Mouse (Mus musculus) liver, embryonic 11.5 days (tissue): ENCODE measurements at regions not wholly inside any gene's neighbourhood (a gene's known extent, or its start where the extent isn't known, plus 50 kb on each side); places are given as distances from the start of the nearest gene placed in this dataset.

ENCODE experiments used
- ATAC-seq: fragments of 200-750 bp; cut with Nextera tagmentation; replicated peaks from 2 replicates; pipeline ENCODE4 v1.8.0; 2017; ENCODE audit warnings: moderate number of reproducible peaks, mild to moderate bottlenecking, moderate TSS enrichment, moderate library complexity; ENCODE audit not compliant: low FRiP score
- DNase-seq: peaks from one replicate; pipeline ENCODE4 v3.0.0-alpha.2; 2017; ENCODE audit warnings: low spot score
- H3K27ac ChIP-seq: fragments of 300-500 bp; sonication (generic); 2 replicates; pipeline ENCODE4 v1.5.1; 2014; ENCODE audit warnings: mild to moderate bottlenecking, low read depth, low read length, control low read depth
- H3K27me3 ChIP-seq: fragments of 300-500 bp; sonication (generic); replicated peaks from 2 replicates; pipeline ENCODE4 v1.6.1; 2014; ENCODE audit warnings: low read length, mixed read lengths; ENCODE audit not compliant: control insufficient read depth, insufficient read depth
- H3K36me3 ChIP-seq: fragments of 300-500 bp; sonication (generic); 2 replicates; pipeline ENCODE4 v1.6.1; 2014; ENCODE audit warnings: mild to moderate bottlenecking, low read length, moderate library complexity, mixed read lengths; ENCODE audit not compliant: control insufficient read depth, insufficient read depth
- H3K4me1 ChIP-seq: fragments of 300-500 bp; sonication (generic); replicated peaks from 2 replicates; pipeline ENCODE4 v1.6.1; 2014; ENCODE audit warnings: low read length, mixed read lengths; ENCODE audit not compliant: control insufficient read depth, insufficient read depth
- H3K4me2 ChIP-seq: fragments of 300-500 bp; sonication (generic); 2 replicates; pipeline ENCODE4 v1.6.1; 2014; ENCODE audit warnings: mild to moderate bottlenecking, control low read depth, moderate library complexity
- H3K4me3 ChIP-seq: fragments of 300-500 bp; sonication (generic); 2 replicates; pipeline ENCODE4 v1.5.1; 2014; ENCODE audit warnings: low read depth, low read length, control low read depth
- H3K9ac ChIP-seq: fragments of 300-500 bp; sonication (generic); 2 replicates; pipeline ENCODE4 v1.6.1; 2014; ENCODE audit warnings: low read depth, low read length, control low read depth
- H3K9me3 ChIP-seq: fragments of 300-500 bp; sonication (generic); 2 replicates; pipeline ENCODE4 v1.6.1; 2016; ENCODE audit warnings: low read length, inconsistent platforms, mixed read lengths; ENCODE audit not compliant: control insufficient read depth
- WGBS: fragments of 180-500 bp; shearing (Covaris S2); extraction: QIAGEN DNeasy Blood & Tissue Kit; methylation state at CpG from one replicate; pipeline ENCODE4 v1.1.7; 2014; 5-methylcytosine and 5-hydroxymethylcytosine counted together

DNA sequence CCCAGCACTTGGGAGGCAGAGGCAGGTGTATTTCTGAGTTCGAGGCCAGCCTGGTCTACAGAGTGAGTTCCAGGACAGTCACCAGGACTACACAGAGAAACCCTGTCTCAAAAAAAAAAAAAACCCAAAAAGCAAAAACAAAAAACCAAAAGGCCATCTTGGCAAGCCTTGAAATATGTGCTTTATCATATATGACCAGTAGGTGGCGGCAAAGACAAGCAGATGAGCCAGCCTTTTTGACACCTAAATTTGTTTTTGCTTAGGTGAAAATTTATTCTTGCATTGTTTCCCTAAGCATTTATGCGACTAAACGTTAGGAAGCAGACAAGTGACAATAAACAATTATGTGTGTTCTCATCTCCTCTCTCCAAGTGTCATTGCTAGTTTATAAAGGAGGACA lies 57.9 kb upstream of the Larp1 start:
- H3K36me3 ChIP-seq, result no peaks in the 10 kb centered on the region
- H3K9ac ChIP-seq, result no peak overlapping the region
- H3K4me2 ChIP-seq, result no peak overlapping the region
- DNase-seq, result no peak
- H3K4me1 ChIP-seq, result peaks cover 34% of the 10 kb centered on the region
- ATAC-seq, result no peak
- no peak overlapping the region for H3K4me3 ChIP-seq
- WGBS, result under 1% methylated on average over 4 of the region's 4 CpGs
- no peaks in the 10 kb centered on the region for H3K9me3 ChIP-seq
- H3K27me3 ChIP-seq, result no peaks in the 10 kb centered on the region
- no peak overlapping the region for H3K27ac ChIP-seq

DNA sequence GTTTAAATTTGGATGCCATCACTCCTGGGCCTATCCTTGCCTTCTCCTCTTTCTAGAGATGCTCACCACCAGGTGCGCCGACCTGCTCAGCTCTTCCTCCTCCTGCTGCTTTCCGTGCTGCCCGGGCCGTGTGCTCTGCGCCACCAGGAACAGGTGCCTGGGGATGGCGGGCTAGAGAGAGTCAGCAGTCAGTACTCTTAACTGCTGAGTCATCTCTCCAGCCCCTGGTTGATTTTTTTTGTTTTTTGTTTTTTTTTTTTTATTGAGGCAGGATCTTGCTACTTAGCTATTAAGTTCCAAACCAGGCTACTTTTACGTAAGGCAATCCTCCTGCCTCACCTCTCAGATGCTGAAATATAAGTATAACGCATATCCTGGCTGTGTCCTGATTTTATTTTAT lies 59.8 kb upstream of the Larp1 start:
- Histone ChIP-seq H3K9me3 (no peaks in the 10 kb centered on the region), H3K4me2 (no peak overlapping the region), H3K9ac (no peak overlapping the region), H3K36me3 (no peaks in the 10 kb centered on the region), H3K27me3 (no peaks in the 10 kb centered on the region), H3K27ac (no peak overlapping the region), H3K4me3 (no peak overlapping the region), H3K4me1 (peaks cover 25% of the 10 kb centered on the region)
- 76% methylated on average over 9 of the region's 9 CpGs for WGBS
- ATAC-seq (no peak), DNase-seq (no peak)

DNA sequence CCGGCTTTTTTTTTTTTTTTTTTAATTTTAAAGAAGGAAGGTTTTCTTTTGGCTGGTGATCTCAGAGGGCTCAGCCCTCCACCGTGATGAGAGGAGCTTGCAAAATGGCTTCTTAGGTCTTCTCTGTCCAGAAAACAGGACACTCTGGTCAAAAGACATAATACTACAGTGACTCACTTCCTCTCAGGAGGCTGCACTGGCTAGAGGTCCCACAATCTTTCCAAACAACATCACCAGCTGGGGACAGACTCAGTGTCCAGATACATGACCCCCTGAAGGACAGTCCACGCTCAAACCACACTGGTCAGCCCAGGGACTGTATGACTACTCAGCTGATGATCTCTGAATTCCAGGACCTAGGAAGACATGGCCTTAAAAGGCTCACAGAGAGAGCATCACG lies 61.5 kb upstream of the Larp1 start:
- no peak overlapping the region for H3K4me2 ChIP-seq
- no peak overlapping the region for H3K27ac ChIP-seq
- H3K9ac ChIP-seq, result no peak overlapping the region
- no peaks in the 10 kb centered on the region for H3K36me3 ChIP-seq
- 68% methylated on average over 4 of the region's 4 CpGs for WGBS
- peaks cover 8% of the 10 kb centered on the region for H3K4me1 ChIP-seq
- no peaks in the 10 kb centered on the region for H3K9me3 ChIP-seq
- H3K27me3 ChIP-seq, result no peaks in the 10 kb centered on the region
- ATAC-seq (no peak), DNase-seq (no peak)
- H3K4me3 ChIP-seq, result no peak overlapping the region

DNA sequence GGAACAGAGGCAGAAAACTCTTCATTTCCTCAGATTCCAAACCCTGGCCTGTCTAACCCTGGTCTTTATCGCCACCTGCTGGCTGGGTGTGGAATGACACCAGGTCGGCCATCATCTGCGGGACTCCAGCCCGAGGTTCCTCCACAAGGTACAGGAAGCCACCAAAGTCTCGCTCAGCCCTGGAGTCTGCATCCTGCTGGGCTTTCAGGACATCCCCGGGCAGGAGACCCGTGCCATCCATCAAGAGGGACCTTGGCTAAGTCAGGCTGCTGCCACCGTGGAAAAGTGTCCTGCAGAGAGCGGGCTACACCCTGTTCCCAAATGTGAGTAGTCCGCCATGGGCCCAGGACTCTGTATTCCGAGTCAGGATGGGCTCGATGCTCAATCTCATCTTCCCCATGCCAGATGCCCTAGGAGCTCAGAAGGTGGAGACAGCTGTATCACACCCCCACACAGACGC lies 74.4 kb upstream of the Larp1 start:
- Histone ChIP-seq H3K36me3 (no peaks in the 10 kb centered on the region), H3K9me3 (no peaks in the 10 kb centered on the region), H3K4me2 (peak overlapping the region; percentile 63), H3K4me3 (no peak overlapping the region), H3K4me1 (peaks cover 9% of the 10 kb centered on the region; the same call in 1 of the 2 replicates), H3K9ac (no peak overlapping the region), H3K27me3 (peaks cover 12% of the 10 kb centered on the region), H3K27ac (no peak overlapping the region)
- DNase-seq, result peak; percentile 89
- WGBS, result 11% methylated on average over 13 of the region's 13 CpGs
- ATAC-seq, result 0 out of 2 replicates have a peak, but pooled peaks have one; percentile 44

DNA sequence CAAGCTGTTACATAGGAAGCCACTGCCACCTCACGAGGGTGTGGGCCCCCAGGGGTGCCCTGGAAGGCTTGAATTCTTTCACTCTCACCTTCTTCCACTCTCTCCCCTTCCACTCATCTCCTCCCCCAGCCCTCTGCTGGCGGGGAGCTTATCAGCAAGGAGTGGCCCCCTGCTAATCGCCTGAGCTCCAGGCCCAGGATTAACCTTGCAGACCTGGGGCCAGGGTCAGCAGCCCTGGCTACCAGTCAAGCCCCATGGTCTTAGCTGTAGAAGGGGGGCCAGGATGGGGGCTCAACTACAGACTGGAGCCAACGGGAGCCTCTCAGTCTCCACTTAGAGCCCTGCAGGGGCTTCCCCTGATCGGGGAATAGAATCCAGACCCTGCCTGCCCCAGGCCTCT lies 75.8 kb upstream of the Larp1 start:
- Histone ChIP-seq H3K4me2 (no peak overlapping the region), H3K9ac (no peak overlapping the region), H3K9me3 (no peaks in the 10 kb centered on the region), H3K36me3 (no peaks in the 10 kb centered on the region), H3K4me3 (no peak overlapping the region), H3K27me3 (peaks cover 16% of the 10 kb centered on the region), H3K27ac (no peak overlapping the region), H3K4me1 (peaks cover 9% of the 10 kb centered on the region; the same call in 1 of the 2 replicates)
- whole genome bisulfite sequencing, result 10% methylated on average over 5 of the region's 5 CpGs
- 0 out of 2 replicates have a peak, but pooled peaks have one; percentile 29 for ATAC-seq
- DNase-seq, result no peak

DNA sequence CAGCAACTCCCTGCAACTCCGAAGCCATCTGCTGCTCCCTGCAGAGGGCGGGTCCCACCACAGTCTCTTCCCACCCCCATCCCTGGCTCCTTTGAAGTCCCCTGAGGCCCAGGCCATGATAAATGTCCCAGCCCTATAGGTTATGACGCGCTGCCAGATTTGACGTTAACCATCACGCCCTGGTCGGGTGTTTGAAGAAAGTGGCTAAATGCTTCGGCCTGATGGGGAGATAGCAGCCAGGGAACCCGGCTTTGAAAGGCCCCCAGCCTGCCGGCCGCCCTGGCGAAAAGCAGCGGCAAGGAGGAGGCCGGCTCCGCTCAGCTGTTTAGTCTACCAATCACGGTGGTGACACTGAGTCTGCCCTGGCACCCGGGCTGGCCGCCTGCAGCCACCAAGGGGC lies 79.4 kb upstream of the Larp1 start:
- Histone ChIP-seq H3K4me3 (no peak overlapping the region), H3K9ac (no peak overlapping the region), H3K27me3 (peaks cover 16% of the 10 kb centered on the region), H3K36me3 (no peaks in the 10 kb centered on the region), H3K4me1 (peaks cover 9% of the 10 kb centered on the region; the same call in 1 of the 2 replicates), H3K4me2 (peak overlapping the region; percentile 27; the same call in 1 of the 2 replicates), H3K27ac (no peak overlapping the region), H3K9me3 (no peaks in the 10 kb centered on the region)
- ATAC-seq (no peak), DNase-seq (no peak)
- WGBS, result 9% methylated on average over 18 of the region's 18 CpGs

DNA sequence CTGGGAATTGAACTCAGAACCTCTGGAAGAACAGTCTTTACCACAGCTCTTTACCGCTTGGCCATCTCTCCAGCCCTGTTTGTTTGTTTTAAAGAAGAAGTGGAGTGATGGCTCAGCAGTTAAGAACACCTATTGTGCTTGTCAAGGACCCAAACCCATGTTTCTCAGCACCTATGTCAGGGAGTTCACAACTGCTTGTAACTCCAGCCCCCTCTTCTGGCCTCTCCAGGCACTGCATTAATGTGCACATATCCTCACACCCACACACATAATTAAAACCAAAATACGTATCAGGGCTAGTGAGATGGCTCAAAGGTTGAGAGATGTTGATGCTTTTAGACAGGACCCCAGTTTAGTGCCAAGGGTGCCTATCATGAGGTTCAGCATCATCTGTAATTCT lies 87.6 kb upstream of the Hand1 start:
- ATAC-seq (no peak), DNase-seq (no peak)
- H3K27ac ChIP-seq, result no peak overlapping the region
- no peak overlapping the region for H3K4me2 ChIP-seq
- no peaks in the 10 kb centered on the region; the same call in 1 of the 2 replicates for H3K4me1 ChIP-seq
- WGBS, result 82% methylated on average over 2 of the region's 2 CpGs
- H3K9ac ChIP-seq, result no peak overlapping the region
- H3K36me3 ChIP-seq, result no peaks in the 10 kb centered on the region
- no peaks in the 10 kb centered on the region for H3K9me3 ChIP-seq
- H3K4me3 ChIP-seq, result no peak overlapping the region
- H3K27me3 ChIP-seq, result no peaks in the 10 kb centered on the region

DNA sequence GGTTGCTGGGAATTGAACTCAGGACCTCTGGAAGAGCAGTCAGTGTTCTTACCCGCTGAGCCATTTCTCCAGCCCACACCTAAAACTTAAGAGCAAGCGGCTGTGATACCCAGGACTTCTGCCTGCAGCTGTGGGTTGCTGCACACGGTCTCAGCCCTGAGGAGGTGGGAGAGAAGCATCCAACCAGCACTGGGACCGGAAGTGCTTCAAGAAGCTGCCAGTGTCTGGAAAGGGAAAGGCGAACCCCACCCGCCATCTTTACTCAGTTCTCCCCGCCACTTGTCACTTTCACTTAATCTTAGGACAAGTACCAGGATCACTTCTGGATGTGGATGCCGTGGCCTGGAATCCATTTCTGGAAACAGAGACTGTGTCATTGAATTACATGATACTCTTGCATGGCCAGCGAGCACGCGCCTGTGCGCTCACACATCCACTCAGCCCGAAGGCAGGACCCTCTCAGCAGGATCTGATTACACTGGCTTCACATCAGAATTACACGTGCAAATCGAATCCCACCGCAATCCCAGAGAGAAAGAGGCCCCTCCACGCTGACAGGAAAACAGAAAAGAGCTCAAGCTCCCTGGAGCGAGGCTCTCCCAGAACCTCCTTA lies 85.9 kb upstream of the Hand1 start:
- H3K36me3 ChIP-seq, result no peaks in the 10 kb centered on the region
- no peak overlapping the region for H3K27ac ChIP-seq
- 85% methylated on average over 18 of the region's 18 CpGs for WGBS
- no peak for DNase-seq
- no peak overlapping the region for H3K9ac ChIP-seq
- no peak overlapping the region for H3K4me3 ChIP-seq
- no peaks in the 10 kb centered on the region; the same call in 1 of the 2 replicates for H3K4me1 ChIP-seq
- H3K27me3 ChIP-seq, result no peaks in the 10 kb centered on the region
- H3K9me3 ChIP-seq, result no peaks in the 10 kb centered on the region
- no peak overlapping the region for H3K4me2 ChIP-seq
- ATAC-seq, result no peak

DNA sequence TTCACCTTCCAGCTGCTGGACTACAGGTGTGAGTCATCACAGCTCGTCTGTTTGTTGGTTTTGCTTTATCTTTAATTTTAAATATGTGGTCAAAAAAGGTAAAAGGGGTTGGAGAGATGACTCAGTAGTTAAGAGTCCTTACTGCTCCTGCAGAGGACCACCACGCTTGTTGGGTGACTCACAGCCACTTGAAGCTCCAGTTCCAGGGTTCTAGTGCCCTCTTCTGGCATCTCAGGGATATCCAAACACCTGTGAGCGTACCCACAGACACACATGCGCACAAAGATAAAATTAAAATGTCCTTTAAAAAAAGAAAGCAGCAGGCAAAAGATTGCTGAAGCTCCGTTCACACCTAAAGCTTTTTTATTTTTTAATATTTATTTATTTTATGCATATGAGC lies 85.4 kb upstream of the Hand1 start:
- H3K27me3 ChIP-seq, result no peaks in the 10 kb centered on the region
- no peaks in the 10 kb centered on the region for H3K36me3 ChIP-seq
- no peak for DNase-seq
- no peak overlapping the region for H3K27ac ChIP-seq
- no peak overlapping the region for H3K4me3 ChIP-seq
- H3K4me2 ChIP-seq, result no peak overlapping the region
- H3K4me1 ChIP-seq, result peaks cover 4% of the 10 kb centered on the region
- WGBS, result 73% methylated on average over 5 of the region's 5 CpGs
- no peak overlapping the region for H3K9ac ChIP-seq
- no peaks in the 10 kb centered on the region for H3K9me3 ChIP-seq
- no peak for ATAC-seq
